Mouse (Mus musculus) embryo, embryonic 10.5 days (tissue): ENCODE data around the gene Egln3.

Source experiments
- DNase-seq: peaks from one replicate; pipeline ENCODE4 v3.0.0-alpha.2; 2015; ENCODE audit warnings: low spot score

The Egln3 gene

GRCm38 (mm10) chr12:54162637-54163131, 41.0 kb downstream of the Egln3 start:
- peak; percentile 75 for DNase-seq

- no peak for DNase-seq
Measured at GRCm38 (mm10) chr12:54161468-54162202, 42.0 kb downstream of the Egln3 start.

- DNase-seq: no peak
Measured at GRCm38 (mm10) chr12:54160279-54160678, 43.4 kb downstream of the Egln3 start.

GRCm38 (mm10) chr12:54154771-54155170, 48.9 kb downstream of the Egln3 start:
- DNase-seq: no peak

GRCm38 (mm10) chr12:54146943-54147556, 56.6 kb downstream of the Egln3 start:
- DNase-seq: no peak
